Mouse (Mus musculus): ENCODE measurements around the gene Cd200r3.

Gene Cd200r3

GRCm38 (mm10) chr16:44993319-44994019 lies 50.0 kb downstream of the Cd200r3 start:
- no peak for DNase-seq

GRCm38 (mm10) chr16:44994206-44994953 lies 50.9 kb downstream of the Cd200r3 start:
- no peak for DNase-seq

GRCm38 (mm10) chr16:44995111-44995510 lies 51.6 kb downstream of the Cd200r3 start:
- DNase-seq: no peak

GRCm38 (mm10) chr16:44996701-44997100 lies 53.2 kb downstream of the Cd200r3 start:
- DNase-seq: no peak

GRCm38 (mm10) chr16:44999537-44999936 lies 56.1 kb downstream of the Cd200r3 start:
- DNase-seq: no peak

- no peak for DNase-seq
Measured at GRCm38 (mm10) chr16:45004443-45004842, 61.0 kb downstream of the Cd200r3 start.

- DNase-seq: no peak
Measured at GRCm38 (mm10) chr16:45005280-45005679, 61.8 kb downstream of the Cd200r3 start.

- no peak for DNase-seq
Measured at GRCm38 (mm10) chr16:45006971-45007370, 63.5 kb downstream of the Cd200r3 start.

GRCm38 (mm10) chr16:45007807-45008206 lies 64.3 kb downstream of the Cd200r3 start:
- no peak for DNase-seq

GRCm38 (mm10) chr16:45009634-45010033 lies 66.2 kb downstream of the Cd200r3 start:
- no peak for DNase-seq

- no peak for DNase-seq
Measured at GRCm38 (mm10) chr16:45015591-45015990, 72.1 kb downstream of the Cd200r3 start.

GRCm38 (mm10) chr16:45016488-45016887 lies 73.0 kb downstream of the Cd200r3 start:
- DNase-seq: no peak

GRCm38 (mm10) chr16:45018868-45019267 lies 75.4 kb downstream of the Cd200r3 start:
- DNase-seq: no peak

- DNase-seq: no peak
Measured at GRCm38 (mm10) chr16:45020055-45020454, 76.6 kb downstream of the Cd200r3 start.

- DNase-seq: no peak
Measured at GRCm38 (mm10) chr16:45020669-45021309, 77.3 kb downstream of the Cd200r3 start.

- DNase-seq: no peak
Measured at GRCm38 (mm10) chr16:45021443-45021842, 78.0 kb downstream of the Cd200r3 start.

GRCm38 (mm10) chr16:45023904-45024303 lies 80.4 kb downstream of the Cd200r3 start:
- no peak for DNase-seq

- DNase-seq: no peak
Measured at GRCm38 (mm10) chr16:45025321-45025720, 81.8 kb downstream of the Cd200r3 start.

- DNase-seq: no peak
Measured at GRCm38 (mm10) chr16:45029080-45029479, 85.6 kb downstream of the Cd200r3 start.

GRCm38 (mm10) chr16:45029493-45029892 lies 86.0 kb downstream of the Cd200r3 start:
- no peak for DNase-seq

- no peak for DNase-seq
Measured at GRCm38 (mm10) chr16:45030127-45030526, 86.6 kb downstream of the Cd200r3 start.

GRCm38 (mm10) chr16:45030796-45031195 lies 87.3 kb downstream of the Cd200r3 start:
- DNase-seq: no peak
